Mouse (Mus musculus): ENCODE results near the gene Cyb5d1.
A peak's percentile ranks its signal among the peaks of the same experiment; 100 is the strongest.

The Cyb5d1 gene

GRCm38 (mm10) chr11:69379600-69379999, 15.8 kb downstream of the Cyb5d1 start:
- no peak for DNase-seq (ENCODE audit: low read depth, low spot score)

GRCm38 (mm10) chr11:69377766-69378165, 17.7 kb downstream of the Cyb5d1 start:
- DNase-seq (ENCODE audit: low read depth, low spot score), result no peak

DNA sequence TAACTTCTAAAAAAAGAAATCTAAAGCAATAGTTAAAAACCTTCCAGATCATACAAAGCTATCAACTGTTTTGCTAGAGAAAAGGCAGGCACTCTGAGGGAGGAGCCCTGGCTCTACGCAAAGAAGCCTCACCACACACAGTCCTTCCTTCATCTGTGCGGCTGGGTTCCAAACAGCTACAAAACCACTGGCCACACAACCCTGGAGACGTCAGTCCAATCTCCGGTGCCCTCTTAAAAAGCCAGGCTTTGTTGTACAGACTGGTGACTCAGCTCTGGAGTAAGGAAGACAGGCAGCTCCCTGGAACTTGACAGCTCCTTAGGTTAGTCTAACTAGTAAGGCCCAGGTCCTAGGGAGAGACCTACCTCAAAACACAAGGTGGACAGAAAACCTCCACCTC, 19.8 kb downstream of the Cyb5d1 start:
- DNase-seq (ENCODE audit: low read depth, low spot score), result no peak

DNA sequence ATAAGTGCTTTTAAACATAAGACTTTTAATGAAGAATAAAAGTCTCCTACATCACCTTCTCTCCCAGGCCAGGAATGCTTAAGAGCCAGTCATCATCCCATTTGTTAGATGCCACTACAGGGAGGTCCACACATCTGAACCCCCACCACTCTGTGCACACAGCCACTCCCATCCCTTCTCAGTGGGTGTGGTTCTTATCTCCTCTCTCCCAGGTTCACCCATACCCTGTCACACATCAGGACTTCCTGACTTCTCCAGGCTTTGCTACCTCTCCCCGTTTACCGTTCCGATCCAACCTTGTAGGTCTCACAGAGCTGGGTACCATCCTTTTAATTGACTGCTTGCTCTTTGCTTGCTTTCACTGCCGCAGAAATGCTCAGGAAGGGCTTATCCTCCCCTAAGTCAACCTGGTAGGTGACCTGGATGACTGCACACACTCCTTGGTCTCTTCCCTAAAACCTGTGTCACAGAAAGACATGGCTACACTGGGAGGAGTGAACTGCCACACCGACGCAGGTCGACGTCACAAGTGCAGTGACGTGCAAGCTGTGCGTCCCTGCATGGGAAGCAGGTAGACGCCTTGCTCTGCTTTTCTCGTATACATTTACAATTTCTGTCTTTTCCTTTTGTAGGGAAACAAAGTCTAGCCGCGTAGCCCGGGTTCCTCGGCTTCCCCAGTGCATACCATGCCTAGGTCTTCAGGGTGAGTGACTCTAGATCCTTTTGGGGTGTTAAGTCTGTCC, 22.0 kb downstream of the Cyb5d1 start:
- no peak for DNase-seq (ENCODE audit: low read depth, low spot score)

DNA sequence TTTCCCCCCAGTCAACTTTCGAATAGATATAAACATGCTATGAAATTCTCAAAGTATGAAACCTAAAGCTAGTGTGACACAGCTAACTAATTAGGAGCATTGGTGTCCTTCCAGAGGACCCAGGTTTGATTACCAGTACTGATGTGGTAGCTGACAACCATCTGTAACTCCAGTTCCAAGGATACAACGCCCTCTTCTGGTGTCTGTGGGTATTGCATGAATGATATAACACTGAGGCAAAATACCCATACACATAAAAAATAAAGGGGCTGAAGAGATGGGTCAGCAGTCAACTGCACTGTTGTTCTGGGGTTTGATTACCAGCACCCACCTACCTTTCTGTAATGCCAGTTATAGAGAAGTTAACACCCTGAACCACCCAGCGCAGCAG, 22.7 kb downstream of the Cyb5d1 start:
- no peak for DNase-seq (ENCODE audit: low read depth, low spot score)

- no peak for DNase-seq (ENCODE audit: low read depth, low spot score)
These were observed 23.2 kb downstream of the Cyb5d1 start for GRCm38 (mm10) chr11:69372056-69372779.

DNA sequence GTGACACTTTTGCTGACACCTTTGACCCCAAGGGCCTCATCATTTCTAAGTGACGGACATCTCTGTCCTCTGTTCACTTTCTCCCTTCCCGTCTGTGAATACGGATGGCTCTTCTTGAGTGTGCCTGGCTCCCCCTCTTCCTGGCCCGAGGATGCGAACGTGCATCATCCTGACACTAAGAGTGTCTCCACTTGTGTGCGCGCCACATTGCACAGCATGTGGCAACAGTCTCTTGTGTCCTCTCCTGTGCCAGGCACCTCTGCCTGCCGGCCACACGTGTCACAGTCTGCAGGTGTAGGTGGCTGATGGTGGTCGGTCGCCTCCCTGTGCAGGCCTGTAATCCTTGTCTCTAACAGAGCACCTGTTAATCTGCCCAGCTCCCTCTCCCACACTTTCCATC, 23.8 kb downstream of the Cyb5d1 start:
- no peak for DNase-seq (ENCODE audit: low read depth, low spot score)

DNA sequence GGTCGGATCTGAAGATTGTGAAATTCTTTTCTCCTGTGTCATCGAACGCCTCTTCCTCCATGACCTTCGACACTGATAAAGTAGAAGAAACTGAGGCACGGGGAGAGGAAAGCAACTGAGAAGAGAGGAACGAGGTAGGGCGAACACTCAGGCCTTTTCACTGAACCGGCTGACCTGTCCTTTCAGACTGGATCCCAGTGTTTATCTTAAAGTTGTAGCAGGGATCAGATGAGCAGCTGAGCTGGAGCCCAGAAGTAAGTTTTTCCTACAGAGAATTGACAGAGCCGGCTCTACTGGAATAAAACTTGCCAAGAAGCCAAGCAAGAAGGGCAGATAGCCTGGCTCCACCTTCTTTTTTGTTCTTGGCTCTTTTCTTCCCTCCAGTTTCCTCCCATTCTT, 24.6 kb downstream of the Cyb5d1 start:
- DNase-seq (ENCODE audit: low read depth, low spot score), result no peak

- DNase-seq (ENCODE audit: low read depth, low spot score), result no peak
These were observed 25.2 kb downstream of the Cyb5d1 start for GRCm38 (mm10) chr11:69369990-69370816.

- no peak for DNase-seq (ENCODE audit: low read depth, low spot score)
These were observed 26.0 kb downstream of the Cyb5d1 start, which contains the start of gene Chd3 for GRCm38 (mm10) chr11:69369215-69369989. Gene Chd3 (minus strand): TSS chr11:69369406.

- peak; percentile 49 for DNase-seq (ENCODE audit: low read depth, low spot score)
These were observed 26.8 kb downstream of the Cyb5d1 start for GRCm38 (mm10) chr11:69368356-69369214.

DNA sequence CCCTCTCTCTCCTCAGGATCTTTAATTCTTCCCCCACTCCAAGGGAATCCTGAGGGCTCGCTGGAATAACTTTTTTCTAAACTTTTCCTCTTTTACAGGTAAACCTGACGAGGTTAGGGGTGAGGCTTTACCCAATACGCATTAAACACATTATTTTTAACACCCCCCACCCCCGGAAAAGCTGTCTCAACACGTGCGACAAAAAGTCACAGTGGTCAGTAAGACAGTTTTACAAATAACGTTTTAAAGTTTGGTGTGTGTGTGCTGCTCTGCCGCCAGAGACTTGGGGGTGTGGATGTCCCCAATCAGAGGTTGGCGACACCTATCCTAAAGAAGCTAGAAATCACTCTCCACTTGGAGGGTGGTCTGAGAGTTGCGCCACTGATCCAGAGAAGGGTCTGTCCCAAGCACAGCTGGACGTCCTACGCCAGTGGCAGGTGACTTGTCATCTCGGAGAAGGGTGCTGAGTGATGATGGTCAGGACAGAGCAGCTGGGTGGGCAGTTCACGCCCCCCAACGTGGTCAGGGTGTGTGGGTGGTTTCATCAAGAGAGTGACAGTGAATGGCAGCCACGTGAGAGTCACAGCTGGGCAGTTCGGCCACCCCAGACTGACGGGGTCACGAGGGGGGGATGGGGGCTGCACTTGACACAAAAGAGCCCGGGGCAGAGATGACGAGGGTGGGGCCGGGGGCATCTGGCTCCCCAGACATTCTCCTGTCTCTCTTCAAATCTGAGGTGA, 27.6 kb downstream of the Cyb5d1 start:
- no peak for DNase-seq (ENCODE audit: low read depth, low spot score)

DNA sequence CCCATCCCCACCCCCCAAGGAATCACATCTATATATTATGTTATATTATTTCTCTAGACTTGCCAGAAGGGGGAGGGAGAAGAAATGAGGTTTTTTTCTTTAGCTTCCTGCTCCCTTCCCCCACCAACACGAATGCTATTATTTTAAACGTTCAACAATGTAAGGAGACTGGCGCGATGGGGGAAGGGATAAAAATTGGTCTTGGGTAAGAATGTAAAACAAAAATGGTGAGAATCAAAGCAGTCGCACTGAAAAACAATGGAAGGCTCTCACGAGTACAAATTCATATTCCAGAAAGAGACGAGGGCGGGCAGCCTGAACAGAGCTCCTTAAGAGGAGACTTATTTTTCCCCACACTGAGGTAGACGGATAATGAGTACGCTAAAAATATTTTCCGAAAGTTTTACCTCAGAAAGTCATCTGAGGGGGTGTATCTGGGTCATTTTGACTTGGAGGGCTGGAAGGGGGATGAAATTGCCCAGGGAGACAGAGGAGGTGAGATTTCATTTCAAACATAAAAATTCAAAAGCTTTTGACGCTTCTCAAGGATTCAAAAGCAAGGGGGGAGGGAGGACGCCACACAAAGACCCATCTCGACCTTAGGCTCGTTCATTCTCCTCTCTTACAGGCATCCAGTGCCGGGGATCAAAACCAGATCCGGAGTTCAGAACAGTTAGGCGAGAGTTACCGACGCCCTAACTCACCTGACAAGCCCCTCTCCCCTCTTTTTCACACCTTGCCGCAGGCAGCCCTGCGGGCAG, 28.4 kb downstream of the Cyb5d1 start:
- no peak for DNase-seq (ENCODE audit: low read depth, low spot score)

- DNase-seq (ENCODE audit: low read depth, low spot score), result peak; percentile 88
These were observed 29.1 kb downstream of the Cyb5d1 start for GRCm38 (mm10) chr11:69366157-69366854.

DNA sequence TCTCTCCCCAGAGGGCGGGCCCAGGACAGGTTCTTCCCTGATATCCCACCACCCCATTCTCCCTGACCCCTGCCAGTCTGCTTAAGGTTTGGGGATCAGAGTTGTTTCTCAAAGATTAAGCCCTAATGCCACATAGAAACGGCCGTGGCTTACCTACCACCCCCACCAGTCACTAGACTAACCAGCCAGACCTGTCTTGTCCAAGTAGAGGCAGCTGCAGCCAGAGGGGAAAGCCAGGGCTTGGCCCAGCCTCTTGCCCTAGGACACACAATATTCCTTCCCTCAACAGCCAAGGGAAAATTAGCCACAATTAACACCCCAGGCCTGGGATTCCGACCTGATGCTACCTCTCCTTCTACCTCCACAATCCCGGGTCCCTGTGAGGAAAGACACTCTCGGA, 29.7 kb downstream of the Cyb5d1 start:
- no peak for DNase-seq (ENCODE audit: low read depth, low spot score)

- DNase-seq (ENCODE audit: low read depth, low spot score), result peak; percentile 87
These were observed 30.5 kb downstream of the Cyb5d1 start for GRCm38 (mm10) chr11:69364910-69365309.

- no peak for DNase-seq (ENCODE audit: low read depth, low spot score)
These were observed 31.1 kb downstream of the Cyb5d1 start for GRCm38 (mm10) chr11:69364376-69364775.

- no peak for DNase-seq (ENCODE audit: low read depth, low spot score)
These were observed 33.0 kb downstream of the Cyb5d1 start for GRCm38 (mm10) chr11:69362479-69362878.

Measured in retina, postnatal 7 days (tissue).